Mouse (Mus musculus): Measurements from ENCODE around the gene Armc6. TPM values are rescaled to one million over a fixed set of nuclear protein-coding genes. Genes with fewer than 3 reads are reported as not detected.

Armc6 gene
- polyA plus RNA-seq, 1 experiment from 2014 or later, result 134 TPM

DNA sequence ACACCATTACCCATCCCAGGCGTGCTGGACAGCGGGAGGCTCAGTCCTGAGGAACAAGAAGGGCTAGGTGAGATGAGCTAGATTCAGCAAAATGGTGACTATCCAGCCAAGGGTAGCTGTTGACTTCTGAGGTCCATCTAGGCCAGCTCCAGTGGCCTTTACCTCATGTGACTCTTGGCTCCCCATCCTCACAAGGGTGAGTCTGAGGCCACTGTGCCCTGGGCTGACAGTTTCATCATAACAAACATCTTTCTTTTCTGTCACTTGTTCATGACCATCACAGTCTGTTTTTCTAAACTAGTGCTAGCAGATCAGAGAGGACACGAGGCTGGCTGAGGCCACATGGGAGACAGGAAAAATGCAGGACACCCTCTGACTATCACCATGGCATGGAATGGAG lies 40.1 kb downstream of the Armc6 start:
- no peaks in the 10 kb centered on the region for H3K36me3 ChIP-seq (ENCODE audit: control insufficient read depth, insufficient read depth, low read length)
- no peak for ATAC-seq
- no peaks in the 10 kb centered on the region for H3K9me3 ChIP-seq (ENCODE audit: control insufficient read depth, low read length)
- H3K4me3 ChIP-seq (ENCODE audit: low read length), result no peak overlapping the region
- no peak overlapping the region for H3K27ac ChIP-seq (ENCODE audit: low read depth, low read length)
- no peak overlapping the region for H3K4me2 ChIP-seq (ENCODE audit: low read length)
- no peaks in the 10 kb centered on the region; the same call in 1 of the 2 replicates for H3K4me1 ChIP-seq (ENCODE audit: control insufficient read depth, insufficient read depth, low read depth, low read length)
- WGBS, result 93% methylated on average over 3 of the region's 3 CpGs
- H3K27me3 ChIP-seq (replicated peaks; ENCODE audit: control insufficient read depth, insufficient read depth, low read length), result no peaks in the 10 kb centered on the region
- no peak overlapping the region for H3K9ac ChIP-seq (ENCODE audit: low read depth, low read length)

DNA sequence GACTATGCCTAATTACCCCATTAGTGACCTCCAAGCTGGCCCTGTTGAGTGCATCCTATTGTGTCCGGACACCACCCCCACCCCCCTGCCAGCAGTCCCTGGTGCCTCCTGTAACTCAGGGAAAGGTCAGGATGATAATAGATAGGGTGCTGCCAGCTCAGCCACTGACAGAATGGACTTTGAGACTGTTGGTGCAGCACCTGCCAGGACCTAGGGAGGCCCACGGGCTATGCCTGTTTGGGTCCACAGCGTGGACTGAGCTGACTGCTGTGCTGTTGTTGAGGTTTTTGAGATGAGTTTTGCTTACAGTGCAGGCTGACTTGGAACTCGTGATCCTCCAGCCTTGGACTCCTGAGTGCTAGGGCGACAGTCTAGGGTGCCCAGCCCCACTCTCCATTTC lies 41.0 kb downstream of the Armc6 start:
- Histone ChIP-seq H3K27me3 (replicated peaks; ENCODE audit: control insufficient read depth, insufficient read depth, low read length) (no peaks in the 10 kb centered on the region), H3K9me3 (ENCODE audit: control insufficient read depth, low read length) (no peaks in the 10 kb centered on the region), H3K36me3 (ENCODE audit: control insufficient read depth, insufficient read depth, low read length) (no peaks in the 10 kb centered on the region; the same call in none of the 2 replicates), H3K4me3 (ENCODE audit: low read length) (no peak overlapping the region), H3K9ac (ENCODE audit: low read depth, low read length) (no peak overlapping the region), H3K27ac (ENCODE audit: low read depth, low read length) (no peak overlapping the region), H3K4me2 (ENCODE audit: low read length) (no peak overlapping the region), H3K4me1 (ENCODE audit: control insufficient read depth, insufficient read depth, low read depth, low read length) (no peaks in the 10 kb centered on the region; the same call in 1 of the 2 replicates)
- WGBS, result 64% methylated on average over 5 of the region's 5 CpGs
- ATAC-seq, result no peak

DNA sequence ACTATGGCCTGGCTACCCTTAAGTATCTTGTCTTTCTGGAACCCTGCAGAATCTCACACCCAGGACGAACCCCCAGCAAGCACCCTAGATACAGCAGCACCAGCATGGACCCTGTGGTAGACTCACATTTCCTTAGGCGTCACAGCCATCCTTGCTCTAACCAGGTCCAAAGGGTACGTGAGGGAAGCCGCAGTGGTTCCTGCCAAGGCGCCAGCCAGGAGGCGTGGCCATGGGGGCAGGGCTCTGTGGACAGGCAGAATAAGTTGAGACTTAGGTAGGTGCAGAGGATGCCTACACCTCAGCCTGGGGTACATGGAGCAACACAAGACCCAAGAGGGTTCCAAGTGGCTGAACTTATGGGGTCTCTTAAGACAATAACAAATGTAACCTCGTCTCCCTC lies 45.6 kb downstream of the Armc6 start:
- WGBS, result 73% methylated on average over 7 of the region's 7 CpGs
- no peak overlapping the region for H3K27ac ChIP-seq (ENCODE audit: low read depth, low read length)

DNA sequence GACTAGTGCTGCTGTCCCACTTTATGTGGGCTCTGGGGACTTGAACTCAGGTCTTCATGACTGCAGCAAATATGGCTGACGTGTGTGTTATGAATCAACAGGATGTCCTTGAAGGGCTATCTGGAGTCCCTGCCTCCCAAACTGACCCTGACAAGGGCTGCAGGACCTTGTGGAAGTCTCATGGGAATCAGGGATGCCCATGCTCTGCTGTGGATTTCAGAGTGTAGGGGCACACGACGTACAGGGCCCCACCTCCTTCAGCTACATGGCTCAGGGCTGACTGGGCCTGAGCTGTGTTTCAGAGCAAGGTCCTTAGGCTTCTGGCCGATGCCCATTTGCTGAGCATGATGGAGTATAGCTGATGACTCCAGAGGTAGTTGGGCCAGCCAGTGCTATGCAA lies 51.1 kb downstream of the Armc6 start:
- no peak for ATAC-seq
- Histone ChIP-seq H3K4me3 (ENCODE audit: low read length) (no peak overlapping the region), H3K9me3 (ENCODE audit: control insufficient read depth, low read length) (no peaks in the 10 kb centered on the region), H3K4me1 (ENCODE audit: control insufficient read depth, insufficient read depth, low read depth, low read length) (no peaks in the 10 kb centered on the region), H3K27me3 (replicated peaks; ENCODE audit: control insufficient read depth, insufficient read depth, low read length) (no peaks in the 10 kb centered on the region), H3K4me2 (ENCODE audit: low read length) (no peak overlapping the region), H3K9ac (ENCODE audit: low read depth, low read length) (no peak overlapping the region), H3K36me3 (ENCODE audit: control insufficient read depth, insufficient read depth, low read length) (peaks cover 2% of the 10 kb centered on the region; the same call in 1 of the 2 replicates), H3K27ac (ENCODE audit: low read depth, low read length) (no peak overlapping the region)
- 88% methylated on average over 4 of the region's 4 CpGs for WGBS

More for the DNA sequence above, 45.6 kb downstream of the Armc6 start:
- ATAC-seq, result no peak
- Histone ChIP-seq H3K4me2 (ENCODE audit: low read length) (no peak overlapping the region), H3K9me3 (ENCODE audit: control insufficient read depth, low read length) (no peaks in the 10 kb centered on the region), H3K36me3 (ENCODE audit: control insufficient read depth, insufficient read depth, low read length) (no peaks in the 10 kb centered on the region; the same call in none of the 2 replicates), H3K27me3 (replicated peaks; ENCODE audit: control insufficient read depth, insufficient read depth, low read length) (no peaks in the 10 kb centered on the region), H3K4me1 (ENCODE audit: control insufficient read depth, insufficient read depth, low read depth, low read length) (no peaks in the 10 kb centered on the region), H3K9ac (ENCODE audit: low read depth, low read length) (no peak overlapping the region), H3K4me3 (ENCODE audit: low read length) (no peak overlapping the region)

DNA sequence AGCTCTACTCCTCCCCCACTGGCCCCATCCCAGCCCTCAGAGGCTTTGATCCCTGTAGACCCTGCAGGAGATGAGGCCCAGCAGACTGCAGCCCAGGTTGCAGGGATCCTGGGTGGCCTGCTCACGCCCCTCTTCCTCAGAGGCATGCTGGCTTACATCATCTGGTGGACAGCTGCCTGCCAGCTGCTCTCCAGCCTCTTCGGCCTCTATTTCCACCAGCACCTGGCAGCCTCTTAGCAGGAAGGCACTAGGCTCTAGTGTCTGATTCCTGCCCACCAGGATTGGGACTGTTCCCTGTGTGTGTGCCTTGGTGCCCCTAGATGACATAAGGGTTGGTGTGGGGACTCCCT lies 52.4 kb downstream of the Armc6 start:
- Histone ChIP-seq H3K4me1 (ENCODE audit: control insufficient read depth, insufficient read depth, low read depth, low read length) (no peaks in the 10 kb centered on the region), H3K4me3 (ENCODE audit: low read length) (no peak overlapping the region), H3K27me3 (replicated peaks; ENCODE audit: control insufficient read depth, insufficient read depth, low read length) (no peaks in the 10 kb centered on the region), H3K27ac (ENCODE audit: low read depth, low read length) (no peak overlapping the region), H3K36me3 (ENCODE audit: control insufficient read depth, insufficient read depth, low read length) (peaks cover 7% of the 10 kb centered on the region), H3K9ac (ENCODE audit: low read depth, low read length) (no peak overlapping the region), H3K4me2 (ENCODE audit: low read length) (no peak overlapping the region), H3K9me3 (ENCODE audit: control insufficient read depth, low read length) (no peaks in the 10 kb centered on the region)
- no peak for ATAC-seq
- WGBS, result 69% methylated on average over 2 of the region's 2 CpGs

DNA sequence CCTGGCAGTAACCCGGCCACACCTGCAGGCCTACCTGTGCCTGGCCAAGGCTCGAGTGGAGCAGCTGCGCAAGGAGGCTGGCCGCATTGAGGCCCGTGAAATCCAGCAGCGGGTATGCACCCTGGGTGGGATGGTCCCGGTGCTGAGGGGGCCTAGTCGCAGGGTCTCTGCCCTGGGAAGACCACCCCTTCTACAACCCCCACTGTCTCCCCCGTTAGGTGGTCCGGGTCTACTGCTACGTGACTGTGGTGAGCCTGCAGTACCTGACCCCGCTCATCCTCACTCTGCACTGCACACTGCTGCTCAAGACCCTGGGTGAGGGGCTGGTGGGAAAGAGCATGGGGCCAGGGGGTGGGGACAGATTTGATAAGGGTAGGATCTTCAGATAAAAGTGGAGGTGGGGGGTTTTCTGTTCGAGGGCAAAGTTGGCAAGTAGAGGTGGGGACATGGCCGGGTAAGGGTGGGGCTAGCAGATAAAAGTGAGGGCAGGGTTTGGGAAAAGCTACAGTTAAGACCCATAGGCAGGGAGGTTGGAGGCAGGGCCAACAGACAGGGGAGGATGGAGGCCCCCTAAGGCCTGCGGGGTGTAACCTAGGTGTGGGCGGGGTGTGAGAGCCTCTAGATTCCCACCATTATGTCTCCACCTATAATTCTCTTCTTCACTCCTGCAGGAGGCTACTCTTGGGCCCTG lies 52.9 kb downstream of the Armc6 start:
- 90% methylated on average over 16 of the region's 16 CpGs for WGBS
- no peaks in the 10 kb centered on the region for H3K9me3 ChIP-seq (ENCODE audit: control insufficient read depth, low read length)
- H3K27me3 ChIP-seq (replicated peaks; ENCODE audit: control insufficient read depth, insufficient read depth, low read length), result no peaks in the 10 kb centered on the region
- H3K4me3 ChIP-seq (ENCODE audit: low read length), result no peak overlapping the region
- H3K4me1 ChIP-seq (ENCODE audit: control insufficient read depth, insufficient read depth, low read depth, low read length), result no peaks in the 10 kb centered on the region
- ATAC-seq, result no peak
- H3K4me2 ChIP-seq (ENCODE audit: low read length), result no peak overlapping the region
- H3K36me3 ChIP-seq (ENCODE audit: control insufficient read depth, insufficient read depth, low read length), result peaks cover 7% of the 10 kb centered on the region
- H3K9ac ChIP-seq (ENCODE audit: low read depth, low read length), result no peak overlapping the region
- H3K27ac ChIP-seq (ENCODE audit: low read depth, low read length), result no peak overlapping the region

DNA sequence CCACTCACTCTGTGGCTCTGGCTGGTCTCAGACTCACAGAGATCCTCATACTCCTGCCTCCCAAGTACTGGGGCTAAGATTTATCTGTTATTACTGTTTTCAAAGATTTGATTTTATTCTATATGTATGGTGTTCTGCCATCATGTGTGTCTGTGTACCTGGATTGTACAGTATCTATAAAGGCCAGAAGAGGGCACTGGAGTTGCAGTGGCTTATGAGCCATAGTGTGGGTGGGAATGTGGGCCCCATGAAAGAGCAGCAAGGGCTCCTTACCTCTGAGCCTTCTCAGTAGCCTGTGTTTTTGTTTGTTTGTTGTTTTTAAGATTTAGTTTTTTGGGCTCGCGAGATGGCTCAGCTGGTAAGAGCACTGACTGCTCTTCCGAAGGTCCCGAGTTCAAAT lies 55.2 kb downstream of the Armc6 start:
- no peak overlapping the region for H3K4me2 ChIP-seq (ENCODE audit: low read length)
- no peaks in the 10 kb centered on the region for H3K4me1 ChIP-seq (ENCODE audit: control insufficient read depth, insufficient read depth, low read depth, low read length)
- H3K27me3 ChIP-seq (replicated peaks; ENCODE audit: control insufficient read depth, insufficient read depth, low read length), result no peaks in the 10 kb centered on the region
- 96% methylated on average over 4 of the region's 4 CpGs for WGBS
- peaks cover 7% of the 10 kb centered on the region for H3K36me3 ChIP-seq (ENCODE audit: control insufficient read depth, insufficient read depth, low read length)
- H3K4me3 ChIP-seq (ENCODE audit: low read length), result no peak overlapping the region
- no peaks in the 10 kb centered on the region for H3K9me3 ChIP-seq (ENCODE audit: control insufficient read depth, low read length)
- H3K9ac ChIP-seq (ENCODE audit: low read depth, low read length), result no peak overlapping the region
- no peak overlapping the region for H3K27ac ChIP-seq (ENCODE audit: low read depth, low read length)
- no peak for ATAC-seq

DNA sequence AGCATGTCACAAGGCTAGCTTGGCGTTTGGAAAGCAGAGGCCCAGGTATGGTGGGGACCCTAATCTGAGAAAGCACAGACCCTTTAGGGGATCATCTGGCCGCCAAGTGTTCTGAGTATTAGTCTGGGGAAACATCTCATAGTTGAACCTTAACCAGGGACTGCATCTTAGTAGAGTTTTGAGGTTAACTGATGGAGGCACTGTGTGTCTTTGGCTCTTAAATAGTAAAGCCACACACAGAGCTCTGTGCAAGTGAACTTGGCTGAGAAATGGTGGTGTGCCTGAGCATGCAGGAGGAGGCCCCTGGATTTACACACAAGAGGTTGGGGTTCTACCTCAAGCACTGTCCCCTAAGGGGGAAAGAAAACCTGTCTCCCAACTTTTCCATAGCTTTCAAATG lies 56.0 kb downstream of the Armc6 start:
- no peak overlapping the region for H3K9ac ChIP-seq (ENCODE audit: low read depth, low read length)
- 94% methylated on average over 2 of the region's 2 CpGs for WGBS
- H3K4me2 ChIP-seq (ENCODE audit: low read length), result no peak overlapping the region
- H3K27ac ChIP-seq (ENCODE audit: low read depth, low read length), result no peak overlapping the region
- no peak for ATAC-seq
- no peaks in the 10 kb centered on the region; the same call in 1 of the 2 replicates for H3K4me1 ChIP-seq (ENCODE audit: control insufficient read depth, insufficient read depth, low read depth, low read length)
- H3K9me3 ChIP-seq (ENCODE audit: control insufficient read depth, low read length), result no peaks in the 10 kb centered on the region
- H3K36me3 ChIP-seq (ENCODE audit: control insufficient read depth, insufficient read depth, low read length), result peaks cover 7% of the 10 kb centered on the region
- no peak overlapping the region for H3K4me3 ChIP-seq (ENCODE audit: low read length)
- no peaks in the 10 kb centered on the region for H3K27me3 ChIP-seq (replicated peaks; ENCODE audit: control insufficient read depth, insufficient read depth, low read length)

DNA sequence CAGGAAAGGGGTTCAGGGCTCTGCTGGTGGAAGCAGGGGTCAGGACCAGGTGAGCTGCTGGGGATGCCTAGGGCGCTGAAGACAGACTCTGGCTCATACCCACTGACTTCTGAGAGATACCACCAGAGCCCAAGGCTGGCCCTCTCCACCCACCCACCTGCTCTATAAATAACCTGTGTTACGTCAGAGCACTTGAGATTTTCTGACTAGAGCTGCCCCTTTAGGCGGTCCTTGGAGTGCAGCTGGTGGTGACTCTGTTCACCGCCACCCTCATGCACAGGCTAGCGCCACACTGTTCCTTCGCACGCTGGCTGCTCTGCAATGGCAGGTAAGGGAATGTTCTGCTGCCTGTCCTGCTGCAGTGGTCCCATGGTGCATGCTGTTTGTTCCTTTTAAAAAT lies 60.2 kb downstream of the Armc6 start:
- no peak overlapping the region for H3K27ac ChIP-seq (ENCODE audit: low read depth, low read length)
- no peaks in the 10 kb centered on the region for H3K9me3 ChIP-seq (ENCODE audit: control insufficient read depth, low read length)
- no peak overlapping the region for H3K9ac ChIP-seq (ENCODE audit: low read depth, low read length)
- WGBS, result 86% methylated on average over 7 of the region's 7 CpGs
- no peak overlapping the region for H3K4me2 ChIP-seq (ENCODE audit: low read length)
- no peaks in the 10 kb centered on the region for H3K27me3 ChIP-seq (replicated peaks; ENCODE audit: control insufficient read depth, insufficient read depth, low read length)
- no peak for ATAC-seq
- peaks cover 3% of the 10 kb centered on the region for H3K4me1 ChIP-seq (ENCODE audit: control insufficient read depth, insufficient read depth, low read depth, low read length)
- no peak overlapping the region for H3K4me3 ChIP-seq (ENCODE audit: low read length)
- H3K36me3 ChIP-seq (ENCODE audit: control insufficient read depth, insufficient read depth, low read length), result peaks cover 7% of the 10 kb centered on the region
